Mouse (Mus musculus): ENCODE measurements around the gene Gpsm1. TPM values are rescaled to one million over a fixed set of nuclear protein-coding genes. Genes with fewer than 3 reads are reported as not detected.

Gene Gpsm1
- total and polyA plus RNA-seq, 2 experiments: 0.74 to 1.9 TPM

GRCm38 (mm10) chr2:26317991-26318672 is 2.8 kb downstream of the Gpsm1 start:
- 87% methylated on average over 3 of the region's 3 CpGs for WGBS

GRCm38 (mm10) chr2:26319109-26319508 is 3.8 kb downstream of the Gpsm1 start:
- 89% methylated on average over 9 of the region's 9 CpGs for WGBS
- DNase-seq (ENCODE audit: extremely low read depth, low read depth, low spot score): no peak
- no peak for TF ChIP-seq POLR2A (IDR thresholded peaks at IDR 0.05; ENCODE audit: extremely low read depth, insufficient read depth, low read length)
- TF ChIP-seq CTCF (IDR thresholded peaks at IDR 0.05; ENCODE audit: low read depth, low read length): no peak
- Histone ChIP-seq H3K36me3 (ENCODE audit: control insufficient read depth, insufficient read depth, low read length) (no peaks in the 10 kb centered on the region), H3K4me1 (ENCODE audit: control insufficient read depth, insufficient read depth, low read length) (no peaks in the 10 kb centered on the region), H3K79me2 (ENCODE audit: control insufficient read depth, insufficient read depth, low read length) (no peaks in the 10 kb centered on the region), H3K27ac (replicated peaks; ENCODE audit: insufficient read depth, low read depth, low read length) (no peak overlapping the region), H3K27me3 (ENCODE audit: control insufficient read depth, insufficient read depth, low read length) (no peaks in the 10 kb centered on the region), H3K4me3 (ENCODE audit: insufficient read depth, low read depth, low read length) (no peak overlapping the region), H3K9ac (ENCODE audit: low read depth, low read length) (no peak overlapping the region)

More at GRCm38 (mm10) chr2:26317991-26318672, 2.8 kb downstream of the Gpsm1 start:
- Histone ChIP-seq H3K4me1 (ENCODE audit: control insufficient read depth, insufficient read depth, low read length) (no peaks in the 10 kb centered on the region), H3K27ac (replicated peaks; ENCODE audit: insufficient read depth, low read depth, low read length) (no peak overlapping the region), H3K79me2 (ENCODE audit: control insufficient read depth, insufficient read depth, low read length) (no peaks in the 10 kb centered on the region), H3K27me3 (ENCODE audit: control insufficient read depth, insufficient read depth, low read length) (no peaks in the 10 kb centered on the region), H3K9ac (ENCODE audit: low read depth, low read length) (no peak overlapping the region), H3K36me3 (ENCODE audit: control insufficient read depth, insufficient read depth, low read length) (no peaks in the 10 kb centered on the region), H3K4me3 (ENCODE audit: insufficient read depth, low read depth, low read length) (no peak overlapping the region)
- no peak for TF ChIP-seq POLR2A (IDR thresholded peaks at IDR 0.05; ENCODE audit: extremely low read depth, insufficient read depth, low read length)
- no peak for TF ChIP-seq CTCF (IDR thresholded peaks at IDR 0.05; ENCODE audit: low read depth, low read length)
- no peak for DNase-seq (ENCODE audit: extremely low read depth, low read depth, low spot score)

DNA sequence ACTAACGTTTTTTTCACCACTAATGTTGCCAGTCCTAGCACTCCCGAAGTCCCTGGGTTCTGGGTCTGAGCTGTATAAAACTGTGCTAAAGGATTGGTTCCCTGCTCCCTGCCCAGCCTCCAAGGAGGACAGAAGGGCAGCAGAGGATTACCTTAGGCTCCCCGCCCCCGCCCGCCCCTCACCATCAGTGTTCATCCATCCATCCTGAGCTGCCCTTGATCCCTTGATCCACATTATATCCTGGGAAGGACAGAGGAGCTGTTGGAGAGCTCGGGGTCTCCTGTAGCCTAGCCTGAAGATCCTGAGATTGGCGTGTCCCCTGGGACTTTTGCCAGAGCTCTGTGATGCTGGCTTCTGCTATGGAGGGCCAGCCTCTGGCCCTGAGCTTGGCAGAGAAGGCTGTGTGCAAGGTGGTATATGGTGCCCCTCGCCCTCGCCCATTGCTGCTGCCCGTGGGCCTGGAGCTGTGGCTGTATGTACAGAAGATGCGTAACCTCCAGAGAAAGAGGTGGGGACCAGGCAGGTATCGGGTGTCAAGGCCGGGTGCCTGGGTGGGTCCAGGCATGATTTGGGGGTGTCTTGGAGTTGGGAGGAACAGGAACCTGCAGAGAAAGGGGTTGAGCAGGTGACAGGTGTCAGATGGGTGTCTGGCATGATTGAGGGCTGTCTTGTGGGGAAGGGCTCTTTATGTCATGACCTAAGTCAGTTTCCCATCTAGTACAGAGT is 4.4 kb downstream of the Gpsm1 start:
- 87% methylated on average over 13 of the region's 13 CpGs for WGBS

GRCm38 (mm10) chr2:26320245-26321185 is 5.2 kb downstream of the Gpsm1 start:
- no peak overlapping the region for H3K27ac ChIP-seq (replicated peaks; ENCODE audit: insufficient read depth, low read depth, low read length)
- WGBS: 82% methylated on average over 14 of the region's 14 CpGs
- DNase-seq (ENCODE audit: extremely low read depth, low read depth, low spot score): no peak
- no peaks in the 10 kb centered on the region for H3K36me3 ChIP-seq (ENCODE audit: control insufficient read depth, insufficient read depth, low read length)
- H3K4me3 ChIP-seq (ENCODE audit: insufficient read depth, low read depth, low read length): no peak overlapping the region
- no peaks in the 10 kb centered on the region for H3K79me2 ChIP-seq (ENCODE audit: control insufficient read depth, insufficient read depth, low read length)
- TF ChIP-seq CTCF (IDR thresholded peaks at IDR 0.05; ENCODE audit: low read depth, low read length) (no peak), POLR2A (IDR thresholded peaks at IDR 0.05; ENCODE audit: extremely low read depth, insufficient read depth, low read length) (no peak)
- no peaks in the 10 kb centered on the region for H3K4me1 ChIP-seq (ENCODE audit: control insufficient read depth, insufficient read depth, low read length)
- no peak overlapping the region for H3K9ac ChIP-seq (ENCODE audit: low read depth, low read length)
- H3K27me3 ChIP-seq (ENCODE audit: control insufficient read depth, insufficient read depth, low read length): no peaks in the 10 kb centered on the region

More for the DNA sequence above, 4.4 kb downstream of the Gpsm1 start:
- Histone ChIP-seq H3K9ac (ENCODE audit: low read depth, low read length) (no peak overlapping the region), H3K27ac (replicated peaks; ENCODE audit: insufficient read depth, low read depth, low read length) (no peak overlapping the region), H3K36me3 (ENCODE audit: control insufficient read depth, insufficient read depth, low read length) (no peaks in the 10 kb centered on the region), H3K79me2 (ENCODE audit: control insufficient read depth, insufficient read depth, low read length) (no peaks in the 10 kb centered on the region), H3K4me3 (ENCODE audit: insufficient read depth, low read depth, low read length) (no peak overlapping the region), H3K27me3 (ENCODE audit: control insufficient read depth, insufficient read depth, low read length) (no peaks in the 10 kb centered on the region), H3K4me1 (ENCODE audit: control insufficient read depth, insufficient read depth, low read length) (no peaks in the 10 kb centered on the region)
- no peak for DNase-seq (ENCODE audit: extremely low read depth, low read depth, low spot score)
- no peak for TF ChIP-seq CTCF (IDR thresholded peaks at IDR 0.05; ENCODE audit: low read depth, low read length)
- no peak for TF ChIP-seq POLR2A (IDR thresholded peaks at IDR 0.05; ENCODE audit: extremely low read depth, insufficient read depth, low read length)

GRCm38 (mm10) chr2:26323589-26324325 is 8.4 kb downstream of the Gpsm1 start:
- no peak for DNase-seq (ENCODE audit: extremely low read depth, low read depth, low spot score)
- no peak for TF ChIP-seq CTCF (IDR thresholded peaks at IDR 0.05; ENCODE audit: low read depth, low read length)
- TF ChIP-seq POLR2A (IDR thresholded peaks at IDR 0.05; ENCODE audit: extremely low read depth, insufficient read depth, low read length): no peak
- Histone ChIP-seq H3K27ac (replicated peaks; ENCODE audit: insufficient read depth, low read depth, low read length) (no peak overlapping the region), H3K27me3 (ENCODE audit: control insufficient read depth, insufficient read depth, low read length) (no peaks in the 10 kb centered on the region), H3K79me2 (ENCODE audit: control insufficient read depth, insufficient read depth, low read length) (no peaks in the 10 kb centered on the region), H3K36me3 (ENCODE audit: control insufficient read depth, insufficient read depth, low read length) (no peaks in the 10 kb centered on the region), H3K4me1 (ENCODE audit: control insufficient read depth, insufficient read depth, low read length) (no peaks in the 10 kb centered on the region), H3K9ac (ENCODE audit: low read depth, low read length) (no peak overlapping the region), H3K4me3 (ENCODE audit: insufficient read depth, low read depth, low read length) (no peak overlapping the region)
- WGBS: 86% methylated on average over 13 of the region's 13 CpGs
